Mouse (Mus musculus): Measurements from ENCODE around the gene Prex1. TPM values are rescaled to one million over a fixed set of nuclear protein-coding genes. Genes with fewer than 3 reads are reported as not detected.

Gene Prex1
- polyA plus RNA-seq, 1 experiment from 2014 or later, result 10.4 TPM

GRCm38 (mm10) chr2:166693394-166693793, 20.2 kb downstream of the Prex1 start:
- no peaks in the 10 kb centered on the region for H3K27me3 ChIP-seq (ENCODE audit: control insufficient read depth, insufficient read depth, low read length)
- 78% methylated on average over 4 of the region's 4 CpGs for WGBS
- H3K9me3 ChIP-seq (ENCODE audit: control insufficient read depth, low read depth, low read length), result peaks cover 4% of the 10 kb centered on the region; the same call in 1 of the 2 replicates
- H3K4me2 ChIP-seq (replicated peaks; ENCODE audit: low read depth, low read length), result no peak overlapping the region
- H3K4me3 ChIP-seq (ENCODE audit: low read depth, low read length), result no peak overlapping the region
- H3K27ac ChIP-seq (ENCODE audit: low read length), result no peak overlapping the region
- no peak overlapping the region for H3K9ac ChIP-seq (replicated peaks; ENCODE audit: low read depth, low read length)
- H3K4me1 ChIP-seq (ENCODE audit: control insufficient read depth, insufficient read depth, low read length), result no peaks in the 10 kb centered on the region
- H3K36me3 ChIP-seq (ENCODE audit: control insufficient read depth, insufficient read depth, low read length), result no peaks in the 10 kb centered on the region
- no peak for ATAC-seq (ENCODE audit: insufficient number of reproducible peaks, insufficient read depth, low FRiP score, low read depth)

GRCm38 (mm10) chr2:166691602-166692509, 21.8 kb downstream of the Prex1 start:
- no peak overlapping the region for H3K4me3 ChIP-seq (ENCODE audit: low read depth, low read length)
- no peaks in the 10 kb centered on the region for H3K4me1 ChIP-seq (ENCODE audit: control insufficient read depth, insufficient read depth, low read length)
- ATAC-seq (ENCODE audit: insufficient number of reproducible peaks, insufficient read depth, low FRiP score, low read depth), result peak; percentile 35; the same call in 1 of the 2 replicates
- H3K27me3 ChIP-seq (ENCODE audit: control insufficient read depth, insufficient read depth, low read length), result no peaks in the 10 kb centered on the region
- no peaks in the 10 kb centered on the region for H3K36me3 ChIP-seq (ENCODE audit: control insufficient read depth, insufficient read depth, low read length)
- H3K9me3 ChIP-seq (ENCODE audit: control insufficient read depth, low read depth, low read length), result peaks cover 4% of the 10 kb centered on the region; the same call in 1 of the 2 replicates
- no peak overlapping the region for H3K4me2 ChIP-seq (replicated peaks; ENCODE audit: low read depth, low read length)
- no peak overlapping the region for H3K27ac ChIP-seq (ENCODE audit: low read length)
- no peak overlapping the region; the same call in 1 of the 2 replicates for H3K9ac ChIP-seq (replicated peaks; ENCODE audit: low read depth, low read length)
- 65% methylated on average over 23 of the region's 23 CpGs for WGBS

GRCm38 (mm10) chr2:166686917-166687316, 26.7 kb downstream of the Prex1 start:
- Histone ChIP-seq H3K36me3 (ENCODE audit: control insufficient read depth, insufficient read depth, low read length) (no peaks in the 10 kb centered on the region), H3K9me3 (ENCODE audit: control insufficient read depth, low read depth, low read length) (no peaks in the 10 kb centered on the region), H3K9ac (replicated peaks; ENCODE audit: low read depth, low read length) (no peak overlapping the region), H3K4me3 (ENCODE audit: low read depth, low read length) (no peak overlapping the region), H3K27me3 (ENCODE audit: control insufficient read depth, insufficient read depth, low read length) (no peaks in the 10 kb centered on the region), H3K4me1 (ENCODE audit: control insufficient read depth, insufficient read depth, low read length) (no peaks in the 10 kb centered on the region), H3K4me2 (replicated peaks; ENCODE audit: low read depth, low read length) (no peak overlapping the region), H3K27ac (ENCODE audit: low read length) (0 out of 2 replicates have a peak overlapping the region, but pooled peaks have one; percentile 3)
- WGBS, result 28% methylated on average over 6 of the region's 6 CpGs
- ATAC-seq (ENCODE audit: insufficient number of reproducible peaks, insufficient read depth, low FRiP score, low read depth), result no peak

DNA sequence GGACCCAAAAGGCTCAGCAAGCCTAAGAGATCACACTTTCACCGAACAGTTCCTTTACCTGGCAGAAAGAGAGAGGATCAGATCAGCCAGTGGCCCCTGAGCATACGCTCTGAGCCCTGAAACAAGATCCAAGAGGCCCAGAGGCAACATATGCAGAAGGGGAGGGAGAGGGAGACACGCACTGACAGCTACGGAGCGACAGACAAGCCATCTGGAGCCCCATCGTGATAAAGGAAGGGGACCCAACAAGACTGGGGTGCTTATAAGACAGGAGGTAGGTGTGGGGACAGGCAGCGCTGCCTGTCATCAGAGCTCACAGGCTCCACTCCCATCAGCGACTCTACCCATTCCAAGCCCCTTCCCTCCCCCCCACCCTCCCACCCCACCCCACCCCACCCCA, 27.8 kb downstream of the Prex1 start:
- Histone ChIP-seq H3K9me3 (ENCODE audit: control insufficient read depth, low read depth, low read length) (no peaks in the 10 kb centered on the region), H3K9ac (replicated peaks; ENCODE audit: low read depth, low read length) (no peak overlapping the region), H3K4me3 (ENCODE audit: low read depth, low read length) (no peak overlapping the region), H3K36me3 (ENCODE audit: control insufficient read depth, insufficient read depth, low read length) (no peaks in the 10 kb centered on the region), H3K27ac (ENCODE audit: low read length) (no peak overlapping the region), H3K4me2 (replicated peaks; ENCODE audit: low read depth, low read length) (no peak overlapping the region), H3K27me3 (ENCODE audit: control insufficient read depth, insufficient read depth, low read length) (no peaks in the 10 kb centered on the region), H3K4me1 (ENCODE audit: control insufficient read depth, insufficient read depth, low read length) (no peaks in the 10 kb centered on the region)
- WGBS, result 63% methylated on average over 8 of the region's 8 CpGs
- ATAC-seq (ENCODE audit: insufficient number of reproducible peaks, insufficient read depth, low FRiP score, low read depth), result no peak

DNA sequence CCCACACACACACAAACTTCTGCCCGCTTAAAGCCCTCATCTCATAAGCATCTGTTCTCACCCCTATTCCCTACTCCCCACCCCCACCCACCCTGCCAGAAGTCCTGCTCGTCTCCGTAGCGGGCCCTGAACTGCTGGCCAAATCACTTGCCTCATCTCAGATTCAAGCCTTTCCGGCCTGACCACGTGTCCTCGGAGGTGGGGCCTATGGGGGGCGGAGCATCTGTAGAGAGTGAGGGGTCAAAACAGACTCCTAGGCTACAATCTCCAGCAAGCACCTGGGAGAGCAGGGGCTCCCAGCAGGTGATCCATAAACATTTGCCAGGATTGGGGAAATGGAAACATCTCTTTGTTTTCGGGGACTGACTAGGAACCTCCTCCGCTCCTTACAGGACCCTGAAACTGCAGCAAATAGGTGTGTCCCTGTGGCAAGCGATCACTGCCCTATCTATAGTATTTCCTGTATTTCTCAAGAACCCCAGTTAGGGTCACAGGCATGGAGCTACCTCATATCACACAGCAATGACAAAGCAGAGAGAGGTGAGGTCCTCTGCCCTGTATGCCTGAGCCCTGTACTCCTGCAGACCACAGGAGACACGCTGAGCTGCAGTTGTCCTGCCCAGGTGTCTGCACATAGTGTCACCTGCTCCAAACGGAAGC, 29.6 kb downstream of the Prex1 start:
- H3K9me3 ChIP-seq (ENCODE audit: control insufficient read depth, low read depth, low read length), result no peaks in the 10 kb centered on the region
- H3K27ac ChIP-seq (ENCODE audit: low read length), result no peak overlapping the region
- no peak for ATAC-seq (ENCODE audit: insufficient number of reproducible peaks, insufficient read depth, low FRiP score, low read depth)
- H3K27me3 ChIP-seq (ENCODE audit: control insufficient read depth, insufficient read depth, low read length), result no peaks in the 10 kb centered on the region
- H3K36me3 ChIP-seq (ENCODE audit: control insufficient read depth, insufficient read depth, low read length), result no peaks in the 10 kb centered on the region
- 17% methylated on average over 13 of the region's 13 CpGs for whole genome bisulfite sequencing
- no peak overlapping the region for H3K4me2 ChIP-seq (replicated peaks; ENCODE audit: low read depth, low read length)
- H3K4me3 ChIP-seq (ENCODE audit: low read depth, low read length), result no peak overlapping the region
- peaks cover 5% of the 10 kb centered on the region; the same call in 1 of the 2 replicates for H3K4me1 ChIP-seq (ENCODE audit: control insufficient read depth, insufficient read depth, low read length)
- no peak overlapping the region for H3K9ac ChIP-seq (replicated peaks; ENCODE audit: low read depth, low read length)

DNA sequence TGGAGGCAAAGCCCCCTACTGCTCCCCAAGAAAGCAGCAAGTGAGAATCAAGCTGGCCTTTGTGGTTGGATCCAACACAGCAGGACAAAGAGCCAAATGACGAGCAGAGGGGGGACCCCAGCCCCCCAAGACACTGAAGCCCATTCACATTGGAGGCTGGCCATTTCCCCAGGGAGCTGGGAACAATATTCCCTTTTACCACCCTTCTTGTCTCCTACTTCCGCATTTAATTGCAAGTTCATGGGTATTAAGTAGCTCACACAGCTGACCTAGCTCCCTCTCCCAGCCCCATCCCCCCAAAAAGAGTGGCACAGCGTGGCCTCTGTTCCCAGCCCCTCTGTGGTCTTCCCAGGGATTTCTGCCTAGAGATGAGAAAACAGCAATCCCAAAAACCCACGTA, 30.8 kb downstream of the Prex1 start:
- Histone ChIP-seq H3K9ac (replicated peaks; ENCODE audit: low read depth, low read length) (no peak overlapping the region), H3K27me3 (ENCODE audit: control insufficient read depth, insufficient read depth, low read length) (no peaks in the 10 kb centered on the region), H3K27ac (ENCODE audit: low read length) (0 out of 2 replicates have a peak overlapping the region, but pooled peaks have one; percentile 2), H3K4me1 (ENCODE audit: control insufficient read depth, insufficient read depth, low read length) (peaks cover 7% of the 10 kb centered on the region; the same call in 1 of the 2 replicates), H3K4me3 (ENCODE audit: low read depth, low read length) (no peak overlapping the region), H3K9me3 (ENCODE audit: control insufficient read depth, low read depth, low read length) (no peaks in the 10 kb centered on the region), H3K4me2 (replicated peaks; ENCODE audit: low read depth, low read length) (no peak overlapping the region), H3K36me3 (ENCODE audit: control insufficient read depth, insufficient read depth, low read length) (no peaks in the 10 kb centered on the region)
- 63% methylated on average over 4 of the region's 4 CpGs for WGBS
- no peak for ATAC-seq (ENCODE audit: insufficient number of reproducible peaks, insufficient read depth, low FRiP score, low read depth)

DNA sequence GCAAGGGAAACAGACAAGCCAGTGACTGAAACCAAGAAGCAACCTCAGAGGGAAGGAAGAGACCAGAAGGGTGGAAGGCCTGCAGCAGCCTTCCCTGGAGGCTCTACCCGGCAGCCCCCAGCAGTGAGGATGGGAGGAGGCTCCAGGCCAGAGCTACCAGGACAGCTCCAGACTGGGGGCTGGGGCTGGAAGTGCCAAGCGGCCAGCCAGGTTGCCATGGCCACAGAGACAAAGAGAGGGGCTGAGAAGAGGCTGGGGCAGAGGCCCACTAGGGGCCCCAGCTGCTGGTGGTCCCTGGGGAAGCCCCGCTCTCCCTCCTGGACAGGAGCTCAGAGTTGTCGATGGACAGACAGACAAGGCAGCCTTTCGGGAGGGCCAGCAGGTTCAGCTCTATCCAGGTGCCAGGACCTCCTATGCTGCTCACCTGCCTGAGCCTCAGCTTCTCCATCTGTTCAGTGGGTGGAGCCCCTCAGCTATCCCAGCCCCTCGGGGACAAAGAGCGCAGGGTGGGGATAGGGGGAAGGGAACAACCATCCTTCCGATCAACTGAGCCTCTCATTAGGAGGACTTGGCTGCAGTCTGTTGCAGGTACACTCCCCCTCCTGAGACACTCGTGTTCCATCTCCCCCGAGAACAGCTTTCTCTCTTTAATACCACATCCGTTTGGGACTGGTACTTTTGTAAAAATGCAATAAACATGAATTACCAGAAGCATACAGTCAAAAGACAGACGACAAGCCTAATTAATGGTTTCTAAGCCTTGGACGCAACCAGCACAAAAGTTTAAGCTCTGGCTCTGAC, 34.5 kb downstream of the Prex1 start:
- no peak overlapping the region for H3K27ac ChIP-seq (ENCODE audit: low read length)
- no peak overlapping the region for H3K9ac ChIP-seq (replicated peaks; ENCODE audit: low read depth, low read length)
- no peak overlapping the region for H3K4me2 ChIP-seq (replicated peaks; ENCODE audit: low read depth, low read length)
- H3K36me3 ChIP-seq (ENCODE audit: control insufficient read depth, insufficient read depth, low read length), result no peaks in the 10 kb centered on the region
- peaks cover 22% of the 10 kb centered on the region for H3K4me1 ChIP-seq (ENCODE audit: control insufficient read depth, insufficient read depth, low read length)
- no peak overlapping the region for H3K4me3 ChIP-seq (ENCODE audit: low read depth, low read length)
- no peaks in the 10 kb centered on the region for H3K9me3 ChIP-seq (ENCODE audit: control insufficient read depth, low read depth, low read length)
- no peaks in the 10 kb centered on the region for H3K27me3 ChIP-seq (ENCODE audit: control insufficient read depth, insufficient read depth, low read length)
- ATAC-seq (ENCODE audit: insufficient number of reproducible peaks, insufficient read depth, low FRiP score, low read depth), result no peak
- WGBS, result 40% methylated on average over 13 of the region's 13 CpGs

GRCm38 (mm10) chr2:166676933-166677332, 36.7 kb downstream of the Prex1 start:
- Histone ChIP-seq H3K4me2 (replicated peaks; ENCODE audit: low read depth, low read length) (no peak overlapping the region), H3K4me1 (ENCODE audit: control insufficient read depth, insufficient read depth, low read length) (peaks cover 22% of the 10 kb centered on the region), H3K36me3 (ENCODE audit: control insufficient read depth, insufficient read depth, low read length) (no peaks in the 10 kb centered on the region), H3K27me3 (ENCODE audit: control insufficient read depth, insufficient read depth, low read length) (no peaks in the 10 kb centered on the region), H3K4me3 (ENCODE audit: low read depth, low read length) (no peak overlapping the region), H3K27ac (ENCODE audit: low read length) (no peak overlapping the region), H3K9ac (replicated peaks; ENCODE audit: low read depth, low read length) (no peak overlapping the region), H3K9me3 (ENCODE audit: control insufficient read depth, low read depth, low read length) (no peaks in the 10 kb centered on the region)
- WGBS, result 87% methylated on average over 11 of the region's 11 CpGs
- ATAC-seq (ENCODE audit: insufficient number of reproducible peaks, insufficient read depth, low FRiP score, low read depth), result no peak
